Mouse (Mus musculus) liver, embryonic 15.5 days (tissue): ENCODE data around the gene Akap13. TPM values are rescaled to one million over a fixed set of nuclear protein-coding genes. Genes with fewer than 3 reads are reported as not detected.
A peak's percentile ranks its signal among the peaks of the same experiment; 100 is the strongest.

ENCODE experiments used
- ATAC-seq: fragments of 200-750 bp; cut with Nextera tagmentation; 2 replicates; pipeline ENCODE4 v1.8.0; 2017; ENCODE audit warnings: moderate number of reproducible peaks, mild to moderate bottlenecking, moderate library complexity; ENCODE audit not compliant: insufficient read depth
- H3K27ac ChIP-seq: fragments of 300-500 bp; sonication (generic); replicated peaks from 2 replicates; pipeline ENCODE4 v1.5.1; 2015; ENCODE audit warnings: mild to moderate bottlenecking, inconsistent platforms
- H3K27me3 ChIP-seq: fragments of 300-500 bp; sonication (generic); 2 replicates; pipeline ENCODE4 v1.6.1; 2015; ENCODE audit warnings: mild to moderate bottlenecking, inconsistent platforms
- H3K36me3 ChIP-seq: fragments of 300-500 bp; sonication (generic); replicated peaks from 2 replicates; pipeline ENCODE4 v1.6.1; 2015; ENCODE audit warnings: moderate library complexity, mild to moderate bottlenecking, inconsistent platforms
- H3K4me1 ChIP-seq: fragments of 300-500 bp; sonication (generic); replicated peaks from 2 replicates; pipeline ENCODE4 v1.6.1; 2015; ENCODE audit warnings: inconsistent platforms
- H3K4me2 ChIP-seq: fragments of 300-500 bp; sonication (generic); 2 replicates; pipeline ENCODE4 v1.6.1; 2015; ENCODE audit warnings: moderate library complexity, mild to moderate bottlenecking, inconsistent platforms
- H3K4me3 ChIP-seq: fragments of 300-500 bp; sonication (generic); replicated peaks from 2 replicates; pipeline ENCODE4 v1.5.1; 2015; ENCODE audit warnings: mild to moderate bottlenecking, inconsistent platforms
- H3K9ac ChIP-seq: fragments of 300-500 bp; sonication (generic); 2 replicates; pipeline ENCODE4 v1.6.1; 2015; ENCODE audit warnings: moderate library complexity, mild to moderate bottlenecking, inconsistent platforms
- H3K9me3 ChIP-seq: fragments of 300-500 bp; sonication (generic); replicated peaks from 2 replicates; pipeline ENCODE4 v1.6.1; 2016; ENCODE audit warnings: inconsistent platforms
- WGBS: fragments of 180-500 bp; shearing (Covaris S2); methylation state at CpG from one replicate; pipeline ENCODE4 v1.1.7; 2015; ENCODE audit warnings: mixed read lengths; ENCODE audit not compliant: insufficient replicate concordance; 5-methylcytosine and 5-hydroxymethylcytosine counted together
- polyA plus RNA-seq: library from polyadenylated mRNA; unstranded; fragments of >200 nt; fragmentation: Nextera tagmentation; extraction: Ambion mirVana; gene quantifications from 2 replicates; pipeline ENCODE4 v1.2.1, GENCODE M21; 2015

Gene Akap13
- polyA plus RNA-seq, 1 experiment from 2014 or later: 39.6 TPM

GRCm38 (mm10) chr7:75682901-75683300, 227.6 kb downstream of the Akap13 start:
- no peaks in the 10 kb centered on the region for H3K4me1 ChIP-seq
- no peaks in the 10 kb centered on the region for H3K27me3 ChIP-seq
- no peak overlapping the region for H3K4me3 ChIP-seq
- no peak overlapping the region for H3K27ac ChIP-seq
- peaks cover 69% of the 10 kb centered on the region for H3K36me3 ChIP-seq
- ATAC-seq: no peak
- H3K9ac ChIP-seq: no peak overlapping the region
- 77% methylated on average over 1 of the region's 1 CpGs for WGBS
- no peaks in the 10 kb centered on the region for H3K9me3 ChIP-seq
- no peak overlapping the region for H3K4me2 ChIP-seq

DNA sequence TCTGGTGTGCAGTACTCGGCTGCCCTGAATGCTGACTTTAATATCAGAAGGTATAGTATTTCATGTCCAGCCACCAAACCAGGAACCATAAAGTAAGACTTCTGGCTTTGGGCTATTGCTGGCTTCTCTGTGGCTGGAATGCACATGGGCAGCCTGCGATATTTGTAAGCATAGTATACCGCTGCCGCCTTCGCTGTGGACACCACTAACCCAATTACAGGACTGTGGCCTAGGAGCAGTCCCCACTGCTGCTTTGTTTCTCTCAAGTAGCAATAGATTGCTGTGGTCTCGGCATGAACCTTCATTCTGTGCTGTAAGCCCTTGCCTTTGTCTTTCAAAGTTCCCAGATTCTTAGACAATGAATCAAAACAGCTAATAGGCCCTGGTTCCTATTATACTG, 228.1 kb downstream of the Akap13 start:
- Histone ChIP-seq H3K9ac (no peak overlapping the region), H3K27me3 (no peaks in the 10 kb centered on the region), H3K4me3 (no peak overlapping the region), H3K4me1 (no peaks in the 10 kb centered on the region), H3K36me3 (peaks cover 69% of the 10 kb centered on the region), H3K9me3 (no peaks in the 10 kb centered on the region), H3K4me2 (no peak overlapping the region), H3K27ac (no peak overlapping the region)
- 86% methylated on average over 6 of the region's 6 CpGs for WGBS
- ATAC-seq: no peak

DNA sequence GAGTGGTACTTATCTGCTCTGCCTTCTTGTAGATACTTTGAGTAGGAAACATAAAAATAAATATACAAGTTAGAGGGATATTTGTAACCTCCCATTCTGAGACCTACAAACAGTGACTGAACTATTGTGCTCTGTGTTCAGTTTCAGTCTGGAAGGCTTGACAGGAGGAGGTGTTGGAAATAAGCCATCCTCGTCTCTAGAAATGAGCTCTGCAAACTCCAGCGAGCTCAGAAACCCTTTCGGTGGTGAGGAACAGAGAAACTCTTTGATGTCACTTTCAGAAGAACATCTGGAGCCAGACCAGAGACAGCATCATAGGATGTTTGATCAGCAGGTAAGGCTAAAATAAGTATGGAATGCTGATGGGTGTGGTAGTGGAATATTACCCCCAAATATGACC, 229.6 kb downstream of the Akap13 start:
- 82% methylated on average over 3 of the region's 3 CpGs for WGBS
- H3K9ac ChIP-seq: no peak overlapping the region
- H3K4me1 ChIP-seq: no peaks in the 10 kb centered on the region
- H3K4me3 ChIP-seq: no peak overlapping the region
- H3K27ac ChIP-seq: no peak overlapping the region
- peaks cover 71% of the 10 kb centered on the region for H3K36me3 ChIP-seq
- no peaks in the 10 kb centered on the region for H3K27me3 ChIP-seq
- no peak overlapping the region for H3K4me2 ChIP-seq
- ATAC-seq: no peak
- no peaks in the 10 kb centered on the region for H3K9me3 ChIP-seq

GRCm38 (mm10) chr7:75686046-75686826, 230.9 kb downstream of the Akap13 start:
- Histone ChIP-seq H3K4me1 (no peaks in the 10 kb centered on the region), H3K36me3 (peaks cover 78% of the 10 kb centered on the region), H3K4me3 (no peak overlapping the region), H3K9me3 (no peaks in the 10 kb centered on the region), H3K4me2 (no peak overlapping the region), H3K27ac (peak overlapping the region; percentile 35; the same call in 1 of the 2 replicates), H3K27me3 (no peaks in the 10 kb centered on the region), H3K9ac (no peak overlapping the region)
- 39% methylated on average over 7 of the region's 7 CpGs for WGBS
- no peak for ATAC-seq

DNA sequence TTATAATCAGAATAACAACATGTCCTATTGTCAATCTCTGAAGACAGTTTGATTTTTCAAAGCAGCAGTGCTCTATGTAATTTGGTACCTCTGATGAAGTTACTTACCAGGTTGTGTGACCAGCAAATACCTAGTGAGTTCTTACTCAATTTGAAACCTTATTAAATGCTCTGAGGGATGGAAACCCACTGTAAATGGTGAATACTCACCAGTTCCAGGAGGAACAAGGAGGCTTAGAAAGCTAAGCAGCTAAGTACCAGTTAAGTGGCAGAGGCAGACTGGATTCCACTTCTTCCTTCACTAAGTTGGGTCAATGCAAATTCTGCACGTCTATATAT, 231.5 kb downstream of the Akap13 start:
- Histone ChIP-seq H3K27ac (no peak overlapping the region), H3K4me2 (no peak overlapping the region), H3K4me1 (no peaks in the 10 kb centered on the region), H3K27me3 (no peaks in the 10 kb centered on the region), H3K9ac (no peak overlapping the region), H3K9me3 (no peaks in the 10 kb centered on the region), H3K4me3 (no peak overlapping the region), H3K36me3 (peaks cover 72% of the 10 kb centered on the region)
- no peak for ATAC-seq
- 58% methylated on average over 1 of the region's 1 CpGs for WGBS

DNA sequence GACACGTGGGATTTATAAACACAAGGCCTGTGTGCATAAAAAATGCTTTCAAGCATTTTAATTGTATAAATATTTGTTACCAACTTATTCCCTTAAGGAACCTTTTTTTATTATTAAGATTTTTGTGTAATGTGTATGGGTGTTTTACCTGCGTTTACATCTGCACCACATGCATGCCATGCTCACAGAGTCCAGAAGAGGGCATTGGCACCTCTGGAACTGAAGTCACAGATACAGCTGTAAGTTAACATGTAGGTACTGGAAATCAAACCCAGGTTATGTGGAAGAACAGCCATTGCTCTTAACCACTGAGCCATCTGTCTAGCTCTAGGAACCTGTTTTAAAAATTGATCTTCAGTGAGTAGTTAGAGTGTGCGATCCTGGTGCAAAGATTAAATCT, 232.8 kb downstream of the Akap13 start:
- 91% methylated on average over 3 of the region's 3 CpGs for WGBS
- no peak for ATAC-seq
- Histone ChIP-seq H3K4me3 (no peak overlapping the region), H3K9me3 (no peaks in the 10 kb centered on the region), H3K9ac (no peak overlapping the region), H3K4me1 (no peaks in the 10 kb centered on the region), H3K27me3 (no peaks in the 10 kb centered on the region), H3K27ac (no peak overlapping the region), H3K36me3 (peaks cover 70% of the 10 kb centered on the region), H3K4me2 (no peak overlapping the region)

- Histone ChIP-seq H3K4me3 (no peak overlapping the region), H3K9ac (no peak overlapping the region), H3K4me1 (no peaks in the 10 kb centered on the region; the same call in 1 of the 2 replicates), H3K4me2 (no peak overlapping the region), H3K9me3 (no peaks in the 10 kb centered on the region), H3K27ac (no peak overlapping the region), H3K36me3 (peaks cover 61% of the 10 kb centered on the region), H3K27me3 (no peaks in the 10 kb centered on the region)
- WGBS: 84% methylated on average over 5 of the region's 5 CpGs
- no peak for ATAC-seq
Observed at GRCm38 (mm10) chr7:75694777-75695176, 239.4 kb downstream of the Akap13 start.

GRCm38 (mm10) chr7:75699836-75700235, 244.5 kb downstream of the Akap13 start:
- H3K4me2 ChIP-seq: no peak overlapping the region
- 0 out of 2 replicates have a peak overlapping the region, but pooled peaks have one; percentile 19 for H3K27ac ChIP-seq
- H3K4me1 ChIP-seq: peaks cover 3% of the 10 kb centered on the region
- 21% methylated on average over 5 of the region's 5 CpGs for WGBS
- no peak overlapping the region for H3K9ac ChIP-seq
- peaks cover 88% of the 10 kb centered on the region for H3K36me3 ChIP-seq
- no peak overlapping the region for H3K4me3 ChIP-seq
- H3K9me3 ChIP-seq: no peaks in the 10 kb centered on the region
- ATAC-seq: no peak
- no peaks in the 10 kb centered on the region for H3K27me3 ChIP-seq

DNA sequence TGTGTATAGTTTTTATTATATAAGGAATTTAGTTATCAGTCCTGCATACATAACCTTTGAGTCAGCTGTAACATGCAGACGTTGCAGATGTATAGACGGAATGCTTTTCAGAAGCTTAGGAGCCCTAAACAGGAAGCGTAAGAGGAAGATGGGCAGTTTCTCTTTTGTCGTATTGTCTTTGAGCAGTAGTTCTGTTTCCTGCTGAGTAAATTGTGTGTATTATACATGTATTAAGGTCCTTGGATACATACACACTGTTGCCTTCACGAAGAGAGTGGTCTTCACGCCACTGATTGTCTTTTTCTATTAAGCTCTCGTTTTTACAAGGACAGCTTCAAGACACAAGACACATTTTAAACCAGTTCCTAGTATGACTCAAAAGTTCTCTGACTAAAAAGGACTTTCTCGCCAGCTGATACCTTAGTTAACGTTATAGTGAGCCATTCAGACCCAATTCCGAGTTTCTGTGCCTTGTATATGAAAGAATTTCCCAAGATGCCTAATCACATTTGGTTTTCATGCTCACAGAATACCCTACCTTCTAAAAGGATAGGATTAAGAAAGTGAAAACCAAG, 245.5 kb downstream of the Akap13 start:
- ATAC-seq: no peak
- Histone ChIP-seq H3K27me3 (no peaks in the 10 kb centered on the region), H3K9ac (no peak overlapping the region), H3K4me3 (no peak overlapping the region), H3K36me3 (peaks cover 90% of the 10 kb centered on the region), H3K4me1 (peaks cover 3% of the 10 kb centered on the region), H3K4me2 (peak overlapping the region; percentile 19), H3K9me3 (no peaks in the 10 kb centered on the region), H3K27ac (peak overlapping the region; percentile 20; the same call in 1 of the 2 replicates)
- whole genome bisulfite sequencing: 60% methylated on average over 10 of the region's 10 CpGs

DNA sequence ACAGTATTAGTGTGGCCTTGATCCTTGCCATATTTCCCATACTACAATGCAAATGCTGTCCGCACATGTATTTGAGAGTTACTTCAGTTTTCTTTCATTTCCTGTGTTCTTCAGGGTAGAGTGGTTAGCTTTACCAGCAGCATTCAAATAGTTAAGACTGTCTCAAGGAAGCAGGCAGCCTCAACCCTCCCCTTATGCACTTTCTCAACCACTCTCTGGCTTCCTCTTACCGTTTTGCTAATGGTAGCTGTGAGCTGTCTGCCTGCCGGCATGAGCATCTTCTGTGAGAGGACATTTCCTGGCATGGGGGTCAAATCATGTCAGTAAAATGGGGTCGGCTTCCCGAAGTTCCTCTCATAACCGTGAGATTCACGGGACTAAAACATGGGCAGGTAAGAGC, 246.4 kb downstream of the Akap13 start:
- Histone ChIP-seq H3K4me2 (no peak overlapping the region), H3K4me3 (peak overlapping the region; percentile 28), H3K36me3 (peaks cover 87% of the 10 kb centered on the region), H3K4me1 (peaks cover 3% of the 10 kb centered on the region), H3K9ac (no peak overlapping the region), H3K27ac (no peak overlapping the region; the same call in 1 of the 2 replicates), H3K27me3 (no peaks in the 10 kb centered on the region), H3K9me3 (no peaks in the 10 kb centered on the region)
- no peak for ATAC-seq
- WGBS: 38% methylated on average over 7 of the region's 7 CpGs

DNA sequence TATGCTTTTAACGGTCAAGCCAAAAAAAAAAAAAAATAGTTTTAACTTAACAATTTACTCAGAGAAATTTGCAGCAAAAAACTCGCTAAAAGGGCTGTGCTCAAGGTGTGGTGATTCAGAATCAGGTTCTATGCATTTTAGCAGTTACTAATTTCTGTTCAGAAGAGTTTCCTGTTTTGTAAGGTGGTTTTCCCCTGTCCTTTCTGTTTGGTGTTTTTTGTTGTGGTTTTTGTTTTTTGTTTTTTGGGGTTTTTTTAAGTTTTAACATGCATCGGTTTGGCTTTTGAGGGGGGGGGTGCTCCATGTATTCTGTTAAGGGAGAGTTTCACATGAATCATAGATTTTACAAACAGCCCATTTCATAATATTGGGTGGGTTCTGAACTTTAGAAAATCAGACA, 247.0 kb downstream of the Akap13 start:
- peaks cover 87% of the 10 kb centered on the region for H3K36me3 ChIP-seq
- no peaks in the 10 kb centered on the region for H3K27me3 ChIP-seq
- H3K27ac ChIP-seq: no peak overlapping the region
- ATAC-seq: no peak
- H3K4me3 ChIP-seq: peak overlapping the region; percentile 28
- 61% methylated on average over 3 of the region's 3 CpGs for WGBS
- H3K4me2 ChIP-seq: no peak overlapping the region
- H3K9me3 ChIP-seq: no peaks in the 10 kb centered on the region
- H3K9ac ChIP-seq: no peak overlapping the region
- H3K4me1 ChIP-seq: peaks cover 3% of the 10 kb centered on the region
